Mouse (Mus musculus) c-Kit-positive CD71-positive TER-119-negative erythroid progenitor cells, embryonic 14.5 days (primary cell): ENCODE results near the gene Ppp1r16b.
A peak's percentile ranks its signal among the peaks of the same experiment; 100 is the strongest.

Experiments
- DNase-seq: peaks from one replicate; pipeline ENCODE4 v3.0.0-alpha.2; 2013; ENCODE audit warnings: low read depth

Gene Ppp1r16b

GRCm38 (mm10) chr2:158665098-158665497 lies at the start of gene Ppp1r16b:
Gene Ppp1r16b (plus strand): TSS chr2:158665398.
- DNase-seq, result no peak

- DNase-seq, result no peak
Measured at GRCm38 (mm10) chr2:158615702-158616101, 49.5 kb upstream of the Ppp1r16b start.

- DNase-seq, result no peak
Measured at GRCm38 (mm10) chr2:158616296-158616695, 48.9 kb upstream of the Ppp1r16b start.

- no peak for DNase-seq
Measured at GRCm38 (mm10) chr2:158616790-158617189, 48.4 kb upstream of the Ppp1r16b start.

- peak; percentile 92 for DNase-seq
Measured at GRCm38 (mm10) chr2:158624718-158625222, 40.4 kb upstream of the Ppp1r16b start, which contains the start of gene Actr5. Gene Actr5 (plus strand): TSS chr2:158624888.

- DNase-seq, result no peak
Measured at GRCm38 (mm10) chr2:158625231-158625630, 40.0 kb upstream of the Ppp1r16b start.

- no peak for DNase-seq
Measured at GRCm38 (mm10) chr2:158625697-158626096, 39.5 kb upstream of the Ppp1r16b start.

GRCm38 (mm10) chr2:158628858-158629257 lies 36.3 kb upstream of the Ppp1r16b start:
- DNase-seq, result no peak

- DNase-seq, result no peak
Measured at GRCm38 (mm10) chr2:158629414-158629813, 35.8 kb upstream of the Ppp1r16b start.

- no peak for DNase-seq
Measured at GRCm38 (mm10) chr2:158631873-158632272, 33.3 kb upstream of the Ppp1r16b start.

- DNase-seq, result no peak
Measured at GRCm38 (mm10) chr2:158641869-158642268, 23.3 kb upstream of the Ppp1r16b start.

GRCm38 (mm10) chr2:158642587-158642986 lies 22.6 kb upstream of the Ppp1r16b start:
- no peak for DNase-seq

- no peak for DNase-seq
Measured at GRCm38 (mm10) chr2:158643791-158644190, 21.4 kb upstream of the Ppp1r16b start.

- no peak for DNase-seq
Measured at GRCm38 (mm10) chr2:158651159-158651908, 13.9 kb upstream of the Ppp1r16b start.

GRCm38 (mm10) chr2:158652985-158653384 lies 12.2 kb upstream of the Ppp1r16b start:
- DNase-seq, result peak; percentile 41

- no peak for DNase-seq
Measured at GRCm38 (mm10) chr2:158654717-158655116, 10.5 kb upstream of the Ppp1r16b start.

- DNase-seq, result no peak
Measured at GRCm38 (mm10) chr2:158655806-158656205, 9.4 kb upstream of the Ppp1r16b start.

GRCm38 (mm10) chr2:158658822-158659221 lies 6.4 kb upstream of the Ppp1r16b start:
- no peak for DNase-seq

GRCm38 (mm10) chr2:158659346-158659745 lies 5.9 kb upstream of the Ppp1r16b start:
- no peak for DNase-seq

GRCm38 (mm10) chr2:158666071-158666800 lies 1.0 kb downstream of the Ppp1r16b start:
- DNase-seq, result no peak

- no peak for DNase-seq
Measured at GRCm38 (mm10) chr2:158667022-158667670, 1.9 kb downstream of the Ppp1r16b start.

- DNase-seq, result no peak
Measured at GRCm38 (mm10) chr2:158667671-158668432, 2.7 kb downstream of the Ppp1r16b start.
